8 mouse cellular contexts compared by ENCODE assay signal in the genomic region with DNA sequence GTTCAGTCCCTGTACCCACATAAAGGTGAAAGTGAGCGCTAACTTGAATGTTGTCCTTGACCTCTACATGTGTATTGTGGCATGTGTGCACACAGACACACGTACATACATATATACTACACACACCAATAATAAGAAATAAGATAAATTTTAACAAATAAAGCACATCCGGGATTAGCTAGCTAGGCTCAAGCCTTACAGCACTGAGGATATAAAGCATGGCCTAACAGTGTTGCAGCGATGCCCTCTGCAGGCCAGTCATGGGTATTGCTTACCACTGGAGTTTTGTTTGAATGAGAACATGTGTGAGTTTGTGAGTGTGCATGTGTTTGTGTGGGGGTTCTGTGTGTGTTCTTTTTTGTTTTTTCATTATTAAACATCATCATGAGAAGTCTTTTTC. TPM values are rescaled to one million over a fixed set of nuclear protein-coding genes. Genes with fewer than 3 reads are reported as not detected.
DNase-seq lines count a peak whose midpoint lies in the region; ATAC-seq and TF ChIP-seq lines count a peak whose summit lies in the region.

No protein-coding gene starts in this region.

- no peak overlapping the region for H3K4me3 ChIP-seq in kidney, postnatal 0 days (replicated peaks; ENCODE audit: low read depth, low read length)
- H3K4me3 ChIP-seq in CH12.LX (replicated peaks in 1 of 3; ENCODE audit: low read depth in 2 of 3, low read length in 2 of 3, poor library complexity in 1 of 3) = no peak overlapping the region
- H3K4me3 ChIP-seq in heart, embryonic 11.5 days (ENCODE audit: low read depth, low read length) = no peak overlapping the region

- TF ChIP-seq EP300 in CH12.LX (IDR thresholded peaks at IDR 0.05; ENCODE audit: low read length) = no peak

- DNase-seq in kidney, postnatal 0 days (ENCODE audit: low spot score) = peak; percentile 19
- no peak for DNase-seq in kidney, adult 9 months
- DNase-seq in CH12.LX (ENCODE audit: extremely low read depth) = peak; percentile 37
- peak; percentile 62 for DNase-seq in brain, adult 2 months (ENCODE audit: low read depth, low spot score)
- DNase-seq in urinary bladder, postnatal 25 days (ENCODE audit: low spot score) = no peak

- TF ChIP-seq POLR2A in CH12.LX (IDR thresholded peaks at IDR 0.05; ENCODE audit: low read depth, low read length) = no peak

- no peaks in the 10 kb centered on the region for H3K9me3 ChIP-seq in kidney, postnatal 0 days (replicated peaks; ENCODE audit: low read length)
- H3K9me3 ChIP-seq in CH12.LX (replicated peaks; ENCODE audit: low read length) = no peaks in the 10 kb centered on the region
- no peaks in the 10 kb centered on the region for H3K9me3 ChIP-seq in heart, embryonic 11.5 days (replicated peaks; ENCODE audit: control insufficient read depth, low read length)

- no peak overlapping the region for H3K27ac ChIP-seq in kidney, postnatal 0 days
- H3K27ac ChIP-seq in CH12.LX (ENCODE audit: insufficient read depth, low read depth) = no peak overlapping the region
- no peak overlapping the region for H3K27ac ChIP-seq in heart, embryonic 11.5 days (ENCODE audit: low read depth, low read length)

- 71% methylated on average over 4 of the region's 4 CpGs for WGBS in kidney, postnatal 0 days
- 76% methylated on average over 4 of the region's 4 CpGs for WGBS in heart, embryonic 11.5 days (ENCODE audit: insufficient replicate concordance)

- dilution Hi-C loops in CH12.LX (cut with MboI; ENCODE audit: extremely low pct_ligation_motif_present, extremely low pct_unique_long_range_greater_than_20kb, low sequenced_read_pairs) = no loop called here

- H3K36me3 ChIP-seq in kidney, postnatal 0 days (ENCODE audit: insufficient read depth, low read length) = peaks cover 36% of the 10 kb centered on the region
- peaks cover 26 to 56% of the 10 kb centered on the region in 2 experiments for H3K36me3 ChIP-seq in CH12.LX (replicated peaks in 1 of 2; ENCODE audit: control insufficient read depth in 1 of 2, insufficient read depth in 1 of 2, low read length in 1 of 2)
- H3K36me3 ChIP-seq in heart, embryonic 11.5 days (ENCODE audit: control insufficient read depth, insufficient read depth, low read length) = peaks cover 20% of the 10 kb centered on the region

- peak; percentile 40 for TF ChIP-seq RAD21 in CH12.LX (IDR thresholded peaks at IDR 0.05; ENCODE audit: low read depth, low read length)

- H3K9ac ChIP-seq in kidney, postnatal 0 days (ENCODE audit: low read depth, low read length) = no peak overlapping the region
- H3K9ac ChIP-seq in CH12.LX (ENCODE audit: insufficient read depth, low read depth) = no peak overlapping the region
- no peak overlapping the region for H3K9ac ChIP-seq in heart, embryonic 11.5 days (ENCODE audit: low read depth, low read length)

- ATAC-seq in kidney, postnatal 0 days (replicated peaks; ENCODE audit: low FRiP score, low read depth) = no peak; the same call in 1 of the 2 replicates
- peak; percentile 86 for ATAC-seq in granulocyte monocyte progenitor cell, adult 5-6 weeks (replicated peaks; ENCODE audit: poor library complexity, severe bottlenecking)
- ATAC-seq in megakaryocyte progenitor cell, adult 5-6 weeks (replicated peaks; ENCODE audit: poor library complexity) = peak; percentile 96
- no peak for ATAC-seq in heart, embryonic 11.5 days (replicated peaks; ENCODE audit: insufficient number of reproducible peaks, low FRiP score, low TSS enrichment)

- in situ Hi-C loops in CH12.LX (cut with MboI; ENCODE audit: low pct_ligation_motif_present, low pct_unique_long_range_greater_than_20kb, low sequenced_read_pairs) = no loop called here

- H3K27me3 ChIP-seq in kidney, postnatal 0 days (ENCODE audit: insufficient read depth, low read length) = no peaks in the 10 kb centered on the region
- no peaks in the 10 kb centered on the region for H3K27me3 ChIP-seq in CH12.LX (replicated peaks)
- no peaks in the 10 kb centered on the region for H3K27me3 ChIP-seq in heart, embryonic 11.5 days (ENCODE audit: control insufficient read depth, insufficient read depth, low read length)

- peak; percentile 75 for TF ChIP-seq CTCF in kidney, postnatal 0 days (IDR thresholded peaks at IDR 0.05; ENCODE audit: low read depth)
- peak; percentile 70 to 73 for TF ChIP-seq CTCF in CH12.LX (conservative IDR thresholded peaks at IDR 0.05 in 1 of 2, IDR thresholded peaks at IDR 0.05 in 1 of 2; ENCODE audit: low read depth in 2 of 2, low read length in 2 of 2)

- H3K4me2 ChIP-seq in kidney, postnatal 0 days (ENCODE audit: low read length) = no peak overlapping the region
- no peak overlapping the region for H3K4me2 ChIP-seq in CH12.LX (ENCODE audit: insufficient read depth, low read depth, poor library complexity, severe bottlenecking)
- no peak overlapping the region for H3K4me2 ChIP-seq in heart, embryonic 11.5 days

- H3K4me1 ChIP-seq in kidney, postnatal 0 days (replicated peaks; ENCODE audit: insufficient read depth, low read length) = no peaks in the 10 kb centered on the region
- peaks cover 0 to 7% of the 10 kb centered on the region in 2 experiments; a peak in 1 of 4 replicates for H3K4me1 ChIP-seq in CH12.LX (ENCODE audit: control insufficient read depth in 1 of 2, insufficient read depth in 2 of 2)
- peaks cover 11% of the 10 kb centered on the region; the same call in 1 of the 2 replicates for H3K4me1 ChIP-seq in heart, embryonic 11.5 days (ENCODE audit: control insufficient read depth, insufficient read depth, low read length)

- H3K79me2 ChIP-seq in CH12.LX (replicated peaks; ENCODE audit: control insufficient read depth, extremely low read depth, insufficient read depth, poor library complexity, severe bottlenecking) = no peaks in the 10 kb centered on the region; the same call in 1 of the 2 replicates

TF ChIP-seq in CH12.LX, 34 proteins besides CTCF, POLR2A, EP300 and RAD21:
- TF ChIP-seq JUN (IDR thresholded peaks at IDR 0.05; ENCODE audit: insufficient read depth, low read depth, low read length) (no peak), MYC (IDR thresholded peaks at IDR 0.05; ENCODE audit: low read depth, low read length) (peak; percentile 55; the same call in 1 of the 2 replicates), SMC3 (IDR thresholded peaks at IDR 0.05; ENCODE audit: low read depth, low read length) (peak; percentile 31; the same call in 1 of the 2 replicates)

RNA-seq across cellular contexts. Expression of a gene that starts 47.2 kb away (rescaled TPM):
- 49.5 and 56.9 TPM in 2 replicates for polyA plus RNA-seq in kidney, postnatal 0 days (2015; fragmentation: Nextera tagmentation; extraction: Ambion mirVana)
- 17.6 and 18.0 TPM in 2 replicates for total RNA-seq in CH12.LX (2012; rRNA removed)
- 24.7 and 26.9 TPM in 2 replicates for total RNA-seq in CH12.LX (2014; rRNA removed)
- 10.4 and 12.3 TPM in 2 replicates for polyA plus RNA-seq in CH12.LX (2012; ENCODE audit: insufficient read length, low read depth)
- total RNA-seq in granulocyte monocyte progenitor cell, adult 5-6 weeks (2014; fragmentation: Nextera tagmentation) = 12.5 and 14.4 TPM in 2 replicates
- 20.9 and 23.7 TPM in 2 replicates for total RNA-seq in granulocyte monocyte progenitor cell, adult 5-6 weeks (2017)
- total RNA-seq in megakaryocyte progenitor cell, adult 5-6 weeks (2015) = 19.6 and 24.0 TPM in 2 replicates
- 19.7 and 23.0 TPM in 2 replicates for total RNA-seq in megakaryocyte progenitor cell, adult 5-6 weeks (2017)
- 77.8 and 103 TPM in 2 replicates for polyA plus RNA-seq in heart, embryonic 11.5 days (2014; fragmentation: Nextera tagmentation; extraction: Ambion mirVana)

RNA-seq across cellular contexts. Expression of a gene that starts 48.6 kb away (rescaled TPM):
- polyA plus RNA-seq in kidney, postnatal 0 days (2015; fragmentation: Nextera tagmentation; extraction: Ambion mirVana) = 20.1 and 23.5 TPM in 2 replicates
- total RNA-seq in CH12.LX (2012; rRNA removed) (19.4 and 19.6 TPM in 2 replicates), CH12.LX (2014; rRNA removed) (36.7 and 40.8 TPM in 2 replicates)
- 22.3 and 23.8 TPM in 2 replicates for polyA plus RNA-seq in CH12.LX (2012; ENCODE audit: insufficient read length, low read depth)
- total RNA-seq in granulocyte monocyte progenitor cell, adult 5-6 weeks (2014; fragmentation: Nextera tagmentation) = 23.0 and 23.4 TPM in 2 replicates
- 14.0 and 22.3 TPM in 2 replicates for total RNA-seq in granulocyte monocyte progenitor cell, adult 5-6 weeks (2017)
- 23.4 and 29.8 TPM in 2 replicates for total RNA-seq in megakaryocyte progenitor cell, adult 5-6 weeks (2015)
- total RNA-seq in megakaryocyte progenitor cell, adult 5-6 weeks (2017) = 16.4 and 20.9 TPM in 2 replicates
- 23.2 and 25.4 TPM in 2 replicates for polyA plus RNA-seq in heart, embryonic 11.5 days (2014; fragmentation: Nextera tagmentation; extraction: Ambion mirVana)

Comparison
In these comparisons a context has a peak if more than half of its experiments do, and no peak if none do; other contexts are left out.
1. DNase-seq: peak in kidney, postnatal 0 days (single experiment), CH12.LX (single experiment) and brain, adult 2 months (single experiment); none in kidney, adult 9 months (single experiment) and urinary bladder, postnatal 25 days (single experiment).
2. ATAC-seq: peak in granulocyte monocyte progenitor cell, adult 5-6 weeks (single experiment) and megakaryocyte progenitor cell, adult 5-6 weeks (single experiment); none in kidney, postnatal 0 days (single experiment) and heart, embryonic 11.5 days (single experiment).